Mouse (Mus musculus) liver, embryonic 15.5 days (tissue): ENCODE results near the gene Gpc4. TPM values are rescaled to one million over a fixed set of nuclear protein-coding genes. Genes with fewer than 3 reads are reported as not detected.

Source experiments
- ATAC-seq: fragments of 200-750 bp; cut with Nextera tagmentation; 2 replicates; pipeline ENCODE4 v1.8.0; 2017; ENCODE audit warnings: moderate number of reproducible peaks, mild to moderate bottlenecking, moderate library complexity; ENCODE audit not compliant: insufficient read depth
- H3K27ac ChIP-seq: fragments of 300-500 bp; sonication (generic); replicated peaks from 2 replicates; pipeline ENCODE4 v1.5.1; 2015; ENCODE audit warnings: mild to moderate bottlenecking, inconsistent platforms
- H3K27me3 ChIP-seq: fragments of 300-500 bp; sonication (generic); 2 replicates; pipeline ENCODE4 v1.6.1; 2015; ENCODE audit warnings: mild to moderate bottlenecking, inconsistent platforms
- H3K36me3 ChIP-seq: fragments of 300-500 bp; sonication (generic); replicated peaks from 2 replicates; pipeline ENCODE4 v1.6.1; 2015; ENCODE audit warnings: moderate library complexity, mild to moderate bottlenecking, inconsistent platforms
- H3K4me1 ChIP-seq: fragments of 300-500 bp; sonication (generic); replicated peaks from 2 replicates; pipeline ENCODE4 v1.6.1; 2015; ENCODE audit warnings: inconsistent platforms
- H3K4me2 ChIP-seq: fragments of 300-500 bp; sonication (generic); 2 replicates; pipeline ENCODE4 v1.6.1; 2015; ENCODE audit warnings: moderate library complexity, mild to moderate bottlenecking, inconsistent platforms
- H3K4me3 ChIP-seq: fragments of 300-500 bp; sonication (generic); replicated peaks from 2 replicates; pipeline ENCODE4 v1.5.1; 2015; ENCODE audit warnings: mild to moderate bottlenecking, inconsistent platforms
- H3K9ac ChIP-seq: fragments of 300-500 bp; sonication (generic); 2 replicates; pipeline ENCODE4 v1.6.1; 2015; ENCODE audit warnings: moderate library complexity, mild to moderate bottlenecking, inconsistent platforms
- H3K9me3 ChIP-seq: fragments of 300-500 bp; sonication (generic); replicated peaks from 2 replicates; pipeline ENCODE4 v1.6.1; 2016; ENCODE audit warnings: inconsistent platforms
- WGBS: fragments of 180-500 bp; shearing (Covaris S2); methylation state at CpG from one replicate; pipeline ENCODE4 v1.1.7; 2015; ENCODE audit warnings: mixed read lengths; ENCODE audit not compliant: insufficient replicate concordance; 5-methylcytosine and 5-hydroxymethylcytosine counted together
- polyA plus RNA-seq: library from polyadenylated mRNA; unstranded; fragments of >200 nt; fragmentation: Nextera tagmentation; extraction: Ambion mirVana; gene quantifications from 2 replicates; pipeline ENCODE4 v1.2.1, GENCODE M21; 2015

Gpc4 gene
- polyA plus RNA-seq, 1 experiment from 2014 or later: 4.9 TPM

DNA sequence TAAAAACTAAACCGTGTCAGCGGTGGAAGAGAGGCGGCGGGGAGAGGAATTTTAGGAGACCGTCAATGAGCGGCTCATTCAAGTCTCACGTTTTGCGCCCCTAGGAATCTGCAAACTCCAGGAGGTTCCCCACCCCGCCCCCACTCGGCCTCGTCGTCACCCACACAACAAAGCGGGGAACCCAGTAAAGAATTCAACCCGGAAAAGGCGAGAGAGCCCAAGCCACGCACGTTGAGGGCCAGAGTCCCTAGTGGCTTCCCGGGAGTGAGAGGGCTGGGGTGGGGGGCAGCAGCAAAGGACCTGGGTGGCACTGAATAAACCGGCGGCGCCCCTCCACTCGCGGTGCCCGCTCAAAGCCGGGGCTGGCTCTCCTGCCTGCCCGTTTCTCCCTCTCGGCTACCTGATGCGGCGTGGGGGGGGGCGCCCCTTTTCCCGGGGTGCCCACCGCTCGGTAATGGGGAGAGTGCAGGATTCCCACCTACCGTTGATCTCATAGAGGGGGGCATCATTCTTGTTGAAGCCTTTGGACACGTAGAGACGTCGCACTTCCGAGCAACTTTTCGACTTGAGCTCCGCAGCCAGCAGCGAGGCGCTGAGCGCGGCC lies 816 bp downstream of the Gpc4 start:
- Histone ChIP-seq H3K4me1 (peaks cover 18% of the 10 kb centered on the region), H3K27ac (no peak overlapping the region), H3K4me3 (peak overlapping the region; percentile 63), H3K4me2 (peak overlapping the region; percentile 90), H3K9ac (peak overlapping the region; percentile 59; the same call in 1 of the 2 replicates), H3K36me3 (no peaks in the 10 kb centered on the region), H3K9me3 (no peaks in the 10 kb centered on the region), H3K27me3 (peaks cover 28% of the 10 kb centered on the region)
- no peak; the same call in 1 of the 2 replicates for ATAC-seq
- 17% methylated on average over 41 of the region's 44 CpGs for WGBS

DNA sequence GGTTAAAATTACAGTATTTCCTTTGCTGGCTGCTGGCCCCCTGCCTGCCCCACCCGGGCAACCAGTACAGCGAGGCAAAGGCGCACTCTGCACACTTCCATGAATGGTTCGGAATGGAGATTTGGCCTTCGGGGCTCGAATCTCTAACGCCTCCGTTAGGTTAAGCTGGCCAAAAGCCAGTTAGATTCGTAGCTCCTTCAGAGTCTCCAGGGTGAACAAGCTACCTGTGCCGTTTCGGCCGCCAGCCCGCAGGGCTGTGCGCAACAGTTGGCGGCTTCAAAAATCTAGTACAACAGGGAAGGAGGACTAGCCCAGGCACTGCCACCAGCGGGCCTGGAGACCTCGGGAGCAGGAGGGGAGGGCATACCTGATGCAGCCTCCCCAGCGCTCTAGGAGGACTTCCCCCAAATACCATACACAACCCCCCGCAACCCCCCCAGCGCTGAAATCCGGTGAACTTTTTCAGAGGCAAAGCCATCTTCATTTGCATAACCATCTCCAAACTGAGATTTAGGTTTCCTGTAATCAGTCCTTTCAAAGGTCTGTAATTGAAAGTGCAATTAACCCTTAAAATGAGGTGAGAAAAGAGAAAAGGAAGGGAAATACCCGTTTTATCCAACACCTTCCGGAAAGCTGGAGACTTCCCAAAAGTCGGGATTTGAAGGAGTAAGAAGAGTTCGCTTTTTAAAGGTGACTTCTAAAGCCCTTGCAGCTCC lies 1.5 kb downstream of the Gpc4 start:
- no peak overlapping the region for H3K9ac ChIP-seq
- H3K36me3 ChIP-seq: no peaks in the 10 kb centered on the region
- WGBS: 19% methylated on average over 25 of the region's 25 CpGs
- no peaks in the 10 kb centered on the region for H3K9me3 ChIP-seq
- no peak for ATAC-seq
- peaks cover 28% of the 10 kb centered on the region for H3K27me3 ChIP-seq
- no peak overlapping the region for H3K27ac ChIP-seq
- peak overlapping the region; percentile 90 for H3K4me2 ChIP-seq
- H3K4me1 ChIP-seq: peaks cover 18% of the 10 kb centered on the region
- peak overlapping the region; percentile 63 for H3K4me3 ChIP-seq

DNA sequence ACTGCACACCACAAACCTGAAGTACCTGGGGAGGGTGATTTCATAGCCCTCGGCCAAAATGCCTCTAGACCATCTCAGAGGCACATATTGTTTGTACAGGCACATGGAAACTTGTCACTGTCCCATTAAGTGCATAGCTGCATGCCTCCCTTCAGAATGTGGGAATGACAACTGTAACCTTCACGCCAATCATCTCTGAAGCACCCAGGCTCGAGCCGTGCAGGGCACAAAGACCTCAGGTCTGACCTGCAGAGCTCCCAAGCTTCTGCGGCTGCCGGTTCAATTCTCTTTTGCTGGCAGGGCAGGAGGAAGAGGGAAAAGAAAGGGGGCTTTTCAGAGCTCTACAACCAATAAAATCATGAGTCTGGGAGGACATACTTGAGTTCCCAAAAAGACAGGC lies 2.3 kb downstream of the Gpc4 start:
- 39% methylated on average over 6 of the region's 6 CpGs for WGBS
- Histone ChIP-seq H3K9ac (no peak overlapping the region), H3K4me1 (peaks cover 18% of the 10 kb centered on the region), H3K27ac (no peak overlapping the region), H3K36me3 (no peaks in the 10 kb centered on the region), H3K27me3 (peaks cover 28% of the 10 kb centered on the region), H3K9me3 (no peaks in the 10 kb centered on the region), H3K4me3 (peak overlapping the region; percentile 63), H3K4me2 (peak overlapping the region; percentile 90)
- ATAC-seq: no peak

DNA sequence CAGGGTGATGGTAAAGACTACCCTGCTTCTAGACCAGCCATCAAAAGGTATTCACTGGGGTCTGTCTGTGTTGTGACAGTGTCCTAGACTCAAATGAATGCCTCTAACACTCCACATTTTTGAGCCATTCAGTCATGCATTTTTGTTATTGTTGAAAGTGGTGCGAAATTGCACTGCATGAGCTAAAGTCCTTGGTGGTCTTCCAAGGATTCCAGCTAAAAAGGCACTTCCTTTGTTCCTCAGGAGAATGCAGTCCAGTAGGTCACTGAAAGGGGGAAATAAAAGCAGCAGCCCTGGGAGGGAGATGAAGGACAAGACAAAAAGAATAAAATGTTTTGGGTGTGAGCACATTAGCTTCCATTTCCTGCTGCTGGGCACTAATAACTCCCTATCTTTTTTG lies 2.8 kb downstream of the Gpc4 start:
- no peaks in the 10 kb centered on the region for H3K9me3 ChIP-seq

DNA sequence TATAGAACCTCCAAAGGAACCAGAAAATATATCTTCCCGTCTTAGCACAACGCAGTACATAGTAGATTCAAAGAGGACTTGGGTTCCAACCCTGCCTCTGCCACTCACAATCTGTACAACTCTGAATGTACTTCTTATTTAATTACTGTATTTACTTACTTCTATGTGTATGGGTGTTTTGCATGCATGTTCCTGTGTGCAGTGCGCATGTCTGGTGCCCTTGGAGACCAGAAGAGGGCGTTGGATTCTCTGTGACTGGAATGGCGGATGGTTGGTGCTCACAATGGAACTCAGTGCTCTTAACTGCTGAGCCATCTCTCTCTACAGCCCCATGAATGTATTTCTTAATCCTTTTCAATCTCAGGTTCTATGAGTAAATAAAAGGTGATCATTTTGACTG lies 5.4 kb downstream of the Gpc4 start:
- H3K9ac ChIP-seq: no peak overlapping the region
- WGBS: 72% methylated on average over 5 of the region's 5 CpGs
- no peak overlapping the region for H3K4me3 ChIP-seq
- H3K27ac ChIP-seq: no peak overlapping the region
- H3K4me1 ChIP-seq: peaks cover 10% of the 10 kb centered on the region
- H3K4me2 ChIP-seq: no peak overlapping the region
- H3K9me3 ChIP-seq: no peaks in the 10 kb centered on the region
- no peaks in the 10 kb centered on the region for H3K36me3 ChIP-seq
- ATAC-seq: no peak
- H3K27me3 ChIP-seq: peaks cover 24% of the 10 kb centered on the region

More for the DNA sequence above, 2.8 kb downstream of the Gpc4 start:
- WGBS: 79% methylated on average over 1 of the region's 1 CpGs
- ATAC-seq: no peak
- Histone ChIP-seq H3K9ac (no peak overlapping the region), H3K27me3 (peaks cover 28% of the 10 kb centered on the region), H3K4me2 (no peak overlapping the region), H3K36me3 (no peaks in the 10 kb centered on the region), H3K27ac (no peak overlapping the region), H3K4me1 (peaks cover 18% of the 10 kb centered on the region), H3K4me3 (no peak overlapping the region)

DNA sequence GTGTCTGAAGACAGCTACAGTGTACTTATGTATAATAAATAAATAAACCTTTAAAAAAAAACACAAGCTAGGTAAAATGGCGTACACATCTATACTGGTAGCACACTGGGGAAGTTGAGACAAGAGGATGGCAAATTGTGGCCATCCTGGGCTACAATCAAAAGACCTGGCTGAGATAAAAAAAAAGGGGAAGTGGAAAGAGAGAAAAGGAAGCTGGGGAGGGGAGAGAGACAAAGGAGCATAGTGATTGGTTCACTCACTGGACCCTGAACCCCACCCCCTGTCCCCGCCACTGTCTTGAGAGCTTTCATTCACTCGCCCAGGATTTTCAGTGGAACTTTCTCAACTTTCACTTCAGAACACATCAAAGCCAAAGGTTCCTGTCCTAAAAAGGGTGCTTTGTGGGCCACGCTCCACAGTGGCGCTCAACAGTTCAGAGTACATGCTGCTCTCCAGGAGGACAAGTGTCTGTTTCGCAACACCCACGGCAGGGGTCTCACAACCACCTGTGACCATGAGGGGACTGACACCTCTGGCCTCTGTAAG lies 9.6 kb downstream of the Gpc4 start:
- H3K36me3 ChIP-seq: no peaks in the 10 kb centered on the region
- ATAC-seq: no peak
- H3K4me1 ChIP-seq: peaks cover 15% of the 10 kb centered on the region; the same call in 1 of the 2 replicates
- H3K27ac ChIP-seq: no peak overlapping the region
- no peak overlapping the region for H3K4me3 ChIP-seq
- H3K27me3 ChIP-seq: no peaks in the 10 kb centered on the region
- H3K9ac ChIP-seq: no peak overlapping the region
- no peak overlapping the region for H3K4me2 ChIP-seq
- 66% methylated on average over 7 of the region's 7 CpGs for WGBS
- no peaks in the 10 kb centered on the region for H3K9me3 ChIP-seq

DNA sequence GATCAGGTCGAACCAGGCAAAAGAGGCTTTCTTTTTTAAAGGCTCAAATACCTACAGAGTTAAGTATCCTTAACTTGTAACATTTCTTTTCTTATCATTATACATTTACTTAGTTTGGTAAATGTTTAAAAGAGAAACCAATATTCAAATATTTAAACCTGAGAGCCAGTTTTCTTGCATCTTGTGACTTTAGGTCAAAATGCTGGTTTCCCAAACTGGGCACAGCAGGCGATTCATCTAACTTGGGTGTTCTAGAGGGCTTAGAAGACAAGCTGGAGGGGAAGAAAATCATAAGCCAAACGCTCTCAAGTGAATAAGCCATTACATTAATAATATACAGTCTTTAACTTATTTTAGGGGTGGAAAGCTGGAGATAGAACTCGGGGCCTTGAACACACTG lies 10.2 kb downstream of the Gpc4 start:
- Histone ChIP-seq H3K4me3 (no peak overlapping the region), H3K36me3 (no peaks in the 10 kb centered on the region)
- WGBS: 69% methylated on average over 4 of the region's 4 CpGs

DNA sequence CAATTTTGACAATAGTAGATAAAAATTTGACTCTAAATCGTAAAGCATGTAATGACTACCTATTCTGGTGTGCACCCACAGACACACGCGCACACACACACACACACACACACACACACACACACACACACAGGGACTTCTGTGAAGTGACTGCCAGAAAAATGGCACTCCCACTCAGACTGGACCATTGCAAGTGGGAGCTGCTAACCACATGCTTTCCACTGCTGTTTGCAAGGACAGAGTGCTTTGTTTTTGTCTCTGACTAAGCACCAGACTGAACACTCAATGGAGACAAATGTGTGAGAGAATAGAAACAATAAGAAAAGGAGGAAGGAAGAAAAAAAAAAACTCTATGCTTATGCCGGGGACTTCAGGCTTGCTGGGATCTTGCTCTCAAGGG lies 11.6 kb downstream of the Gpc4 start:
- H3K27me3 ChIP-seq: no peaks in the 10 kb centered on the region
- no peak overlapping the region for H3K27ac ChIP-seq
- no peak overlapping the region for H3K4me3 ChIP-seq
- no peaks in the 10 kb centered on the region for H3K9me3 ChIP-seq
- no peaks in the 10 kb centered on the region for H3K36me3 ChIP-seq
- no peak overlapping the region for H3K4me2 ChIP-seq
- 60% methylated on average over 4 of the region's 4 CpGs for WGBS
- peaks cover 15% of the 10 kb centered on the region; the same call in 1 of the 2 replicates for H3K4me1 ChIP-seq
- no peak for ATAC-seq
- no peak overlapping the region for H3K9ac ChIP-seq

More for the DNA sequence above, 10.2 kb downstream of the Gpc4 start:
- Histone ChIP-seq H3K9me3 (no peaks in the 10 kb centered on the region), H3K27me3 (no peaks in the 10 kb centered on the region), H3K27ac (no peak overlapping the region), H3K9ac (no peak overlapping the region), H3K4me1 (peaks cover 15% of the 10 kb centered on the region; the same call in 1 of the 2 replicates), H3K4me2 (no peak overlapping the region)
- no peak for ATAC-seq

DNA sequence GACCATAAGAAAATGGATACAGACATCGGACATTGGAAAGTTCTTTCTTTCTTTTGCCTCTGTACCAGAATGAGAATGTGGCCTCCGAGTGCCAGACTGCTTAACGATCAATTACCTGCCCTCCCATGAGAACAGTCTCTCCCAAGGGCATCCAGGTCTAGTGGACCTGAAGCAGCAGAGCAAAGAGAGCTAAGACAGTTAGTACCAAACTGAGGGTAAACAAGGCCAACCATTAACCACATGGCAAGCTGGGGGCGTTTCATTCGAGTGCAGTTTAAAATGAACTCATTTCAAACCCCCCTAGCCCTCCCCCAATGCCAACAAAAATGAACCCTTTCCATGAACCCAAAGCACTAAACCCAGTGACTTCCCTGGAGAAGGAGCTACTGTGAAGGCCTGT lies 12.1 kb downstream of the Gpc4 start:
- ATAC-seq: no peak
- no peaks in the 10 kb centered on the region for H3K36me3 ChIP-seq
- peaks cover 15% of the 10 kb centered on the region; the same call in 1 of the 2 replicates for H3K4me1 ChIP-seq

DNA sequence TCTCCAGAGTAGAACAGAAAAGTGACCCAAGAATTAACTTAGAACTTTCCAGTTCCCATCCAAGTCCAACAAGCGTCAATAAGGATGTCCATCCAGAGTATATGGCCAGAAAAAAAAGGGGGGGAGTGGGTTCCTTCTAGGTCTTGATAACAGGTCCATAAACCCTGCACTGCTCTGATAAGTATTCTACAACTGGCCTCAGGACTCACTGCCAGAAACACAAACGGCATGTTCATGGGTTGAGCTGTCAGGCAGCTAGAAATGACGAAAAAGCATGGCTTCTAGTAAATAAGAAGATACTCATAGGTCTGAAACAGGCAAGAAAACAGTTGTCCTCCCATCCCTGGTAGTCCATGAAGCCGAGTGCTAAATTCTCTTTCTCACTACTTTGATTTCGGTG lies 13.5 kb downstream of the Gpc4 start:
- Histone ChIP-seq H3K4me2 (peak overlapping the region; percentile 54), H3K4me1 (peaks cover 15% of the 10 kb centered on the region; the same call in 1 of the 2 replicates), H3K27me3 (no peaks in the 10 kb centered on the region), H3K4me3 (no peak overlapping the region), H3K9me3 (no peaks in the 10 kb centered on the region), H3K36me3 (no peaks in the 10 kb centered on the region), H3K9ac (no peak overlapping the region), H3K27ac (peak overlapping the region; percentile 61)
- ATAC-seq: peak; percentile 84
- WGBS: 49% methylated on average over 5 of the region's 5 CpGs

More for the DNA sequence above, 12.1 kb downstream of the Gpc4 start:
- Histone ChIP-seq H3K4me2 (no peak overlapping the region), H3K9me3 (no peaks in the 10 kb centered on the region), H3K9ac (no peak overlapping the region), H3K27me3 (no peaks in the 10 kb centered on the region), H3K4me3 (no peak overlapping the region), H3K27ac (no peak overlapping the region)
- WGBS: 74% methylated on average over 5 of the region's 5 CpGs

DNA sequence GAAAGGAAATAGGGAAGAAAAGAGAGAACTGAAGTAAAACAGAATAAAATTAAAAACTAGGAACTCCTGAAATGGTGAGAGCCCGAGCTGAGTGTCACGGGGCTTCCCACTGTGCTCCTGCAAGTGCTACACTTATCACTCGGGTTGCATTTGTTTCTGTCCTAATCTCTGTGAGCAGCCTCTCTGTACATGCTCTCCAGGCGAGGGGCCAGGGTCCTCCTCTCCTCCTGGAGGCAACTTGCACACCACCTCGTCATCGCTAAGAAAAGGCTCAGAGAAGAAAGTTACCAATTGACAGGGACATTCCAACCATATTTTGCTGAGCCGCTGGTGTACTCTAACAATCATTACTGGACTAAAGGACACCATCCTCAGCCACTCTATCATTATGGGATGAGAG lies 14.0 kb downstream of the Gpc4 start:
- H3K27ac ChIP-seq: peak overlapping the region; percentile 61
- H3K4me1 ChIP-seq: peaks cover 15% of the 10 kb centered on the region; the same call in 1 of the 2 replicates
- no peak overlapping the region for H3K9ac ChIP-seq
- H3K4me2 ChIP-seq: peak overlapping the region; percentile 54
- 23% methylated on average over 7 of the region's 7 CpGs for WGBS
- 0 out of 2 replicates have a peak overlapping the region, but pooled peaks have one; percentile 12 for H3K4me3 ChIP-seq
- H3K27me3 ChIP-seq: no peaks in the 10 kb centered on the region
- H3K9me3 ChIP-seq: no peaks in the 10 kb centered on the region
- peak; percentile 96 for ATAC-seq
- no peaks in the 10 kb centered on the region for H3K36me3 ChIP-seq
